In genomic region chr8:57918720-57919640, GRCm38 (mm10) we compare ENCODE assay signal across 13 mouse cellular contexts.
DNase-seq lines count a peak whose midpoint lies in the region; ATAC-seq lines count a peak whose summit lies in the region.
"Had no signal": no experiment of that assay in that cellular context is flagged by ENCODE, and none has a peak within 500 bp of the region (broad histone marks: within the 10 kb centered on the region; RNA-seq: fewer than 3 reads in every experiment).

No protein-coding gene starts in this region.

- no peaks in the 10 kb centered on the region for H3K36me3 ChIP-seq in limb, embryonic 13.5 days
- H3K36me3 ChIP-seq in limb, embryonic 10.5 days: no peaks in the 10 kb centered on the region
- no peaks in the 10 kb centered on the region for H3K36me3 ChIP-seq in embryonic facial prominence, embryonic 10.5 days (replicated peaks)
- no peaks in the 10 kb centered on the region for H3K36me3 ChIP-seq in midbrain, embryonic 10.5 days
- H3K36me3 ChIP-seq in stomach, embryonic 14.5 days (ENCODE audit: control insufficient read depth, insufficient read depth, low read length): no peaks in the 10 kb centered on the region
- no peaks in the 10 kb centered on the region for H3K36me3 ChIP-seq in heart, embryonic 10.5 days
- no peaks in the 10 kb centered on the region for H3K36me3 ChIP-seq in heart, embryonic 12.5 days
- H3K36me3 ChIP-seq: liver, embryonic 15.5 days had no signal

- 50% methylated on average over 9 of the region's 9 CpGs for WGBS in limb, embryonic 13.5 days
- 68% methylated on average over 9 of the region's 9 CpGs for WGBS in limb, embryonic 10.5 days
- 49% methylated on average over 9 of the region's 9 CpGs for WGBS in embryonic facial prominence, embryonic 10.5 days
- WGBS in midbrain, embryonic 10.5 days: 40% methylated on average over 9 of the region's 9 CpGs
- 64% methylated on average over 9 of the region's 9 CpGs for WGBS in stomach, embryonic 14.5 days
- 79% methylated on average over 9 of the region's 9 CpGs for WGBS in heart, embryonic 10.5 days
- 70% methylated on average over 9 of the region's 9 CpGs for WGBS in heart, embryonic 12.5 days

- no peak overlapping the region for H3K4me2 ChIP-seq in limb, embryonic 13.5 days (replicated peaks)
- H3K4me2 ChIP-seq in stomach, embryonic 14.5 days (replicated peaks; ENCODE audit: low read depth, low read length): no peak overlapping the region
- no peak overlapping the region for H3K4me2 ChIP-seq in heart, embryonic 12.5 days
- H3K4me2 ChIP-seq: liver, embryonic 15.5 days had no signal

- no peaks in the 10 kb centered on the region for H3K27me3 ChIP-seq in limb, embryonic 13.5 days
- H3K27me3 ChIP-seq in limb, embryonic 10.5 days (ENCODE audit: low read depth, poor library complexity, severe bottlenecking): no peaks in the 10 kb centered on the region
- H3K27me3 ChIP-seq in embryonic facial prominence, embryonic 10.5 days (replicated peaks; ENCODE audit: low read depth, poor library complexity, severe bottlenecking): no peaks in the 10 kb centered on the region
- peaks cover 58% of the 10 kb centered on the region for H3K27me3 ChIP-seq in midbrain, embryonic 10.5 days (ENCODE audit: low read depth, poor library complexity, severe bottlenecking)
- no peaks in the 10 kb centered on the region for H3K27me3 ChIP-seq in stomach, embryonic 14.5 days (ENCODE audit: control insufficient read depth, insufficient read depth, low read length)
- no peaks in the 10 kb centered on the region for H3K27me3 ChIP-seq in heart, embryonic 10.5 days (ENCODE audit: insufficient read depth, poor library complexity, severe bottlenecking)
- no peaks in the 10 kb centered on the region for H3K27me3 ChIP-seq in heart, embryonic 12.5 days (replicated peaks)
- H3K27me3 ChIP-seq: liver, embryonic 15.5 days had no signal

- peak; percentile 73 for ATAC-seq in limb, embryonic 13.5 days (ENCODE audit: low FRiP score, low read depth)
- ATAC-seq in stomach, embryonic 14.5 days (ENCODE audit: insufficient number of reproducible peaks, insufficient read depth, low FRiP score, low read depth): peak; percentile 65; the same call in 1 of the 2 replicates
- ATAC-seq in heart, embryonic 12.5 days (ENCODE audit: insufficient number of reproducible peaks, low FRiP score): no peak

- H3K27ac ChIP-seq in limb, embryonic 13.5 days: no peak overlapping the region
- no peak overlapping the region for H3K27ac ChIP-seq in limb, embryonic 10.5 days
- H3K27ac ChIP-seq in embryonic facial prominence, embryonic 10.5 days (replicated peaks): no peak overlapping the region
- no peak overlapping the region; the same call in 1 of the 2 replicates for H3K27ac ChIP-seq in midbrain, embryonic 10.5 days (replicated peaks)
- no peak overlapping the region for H3K27ac ChIP-seq in stomach, embryonic 14.5 days (ENCODE audit: low read length)
- no peak overlapping the region for H3K27ac ChIP-seq in heart, embryonic 10.5 days
- H3K27ac ChIP-seq in heart, embryonic 12.5 days (ENCODE audit: poor library complexity, severe bottlenecking): no peak overlapping the region
- H3K27ac ChIP-seq: liver, embryonic 15.5 days had no signal

- H3K9me3 ChIP-seq in limb, embryonic 13.5 days: no peaks in the 10 kb centered on the region
- H3K9me3 ChIP-seq in limb, embryonic 10.5 days (replicated peaks): no peaks in the 10 kb centered on the region
- H3K9me3 ChIP-seq in embryonic facial prominence, embryonic 10.5 days: no peaks in the 10 kb centered on the region
- no peaks in the 10 kb centered on the region for H3K9me3 ChIP-seq in midbrain, embryonic 10.5 days (replicated peaks)
- no peaks in the 10 kb centered on the region for H3K9me3 ChIP-seq in stomach, embryonic 14.5 days (ENCODE audit: control insufficient read depth, low read depth, low read length)
- H3K9me3 ChIP-seq in heart, embryonic 10.5 days: no peaks in the 10 kb centered on the region
- H3K9me3 ChIP-seq in heart, embryonic 12.5 days (replicated peaks): no peaks in the 10 kb centered on the region
- H3K9me3 ChIP-seq: liver, embryonic 15.5 days had no signal

- no peak overlapping the region for H3K4me3 ChIP-seq in limb, embryonic 13.5 days
- H3K4me3 ChIP-seq in limb, embryonic 10.5 days: no peak overlapping the region
- no peak overlapping the region for H3K4me3 ChIP-seq in embryonic facial prominence, embryonic 10.5 days
- no peak overlapping the region for H3K4me3 ChIP-seq in midbrain, embryonic 10.5 days
- no peak overlapping the region for H3K4me3 ChIP-seq in stomach, embryonic 14.5 days (ENCODE audit: low read depth, low read length)
- no peak overlapping the region for H3K4me3 ChIP-seq in heart, embryonic 10.5 days
- H3K4me3 ChIP-seq in heart, embryonic 12.5 days: no peak overlapping the region
- H3K4me3 ChIP-seq: liver, embryonic 15.5 days had no signal

- no peak overlapping the region for H3K9ac ChIP-seq in limb, embryonic 13.5 days
- no peak overlapping the region for H3K9ac ChIP-seq in stomach, embryonic 14.5 days (replicated peaks; ENCODE audit: low read depth, low read length)
- no peak overlapping the region for H3K9ac ChIP-seq in heart, embryonic 12.5 days
- H3K9ac ChIP-seq: liver, embryonic 15.5 days had no signal

- DNase-seq in limb, embryonic 10.5 days (ENCODE audit: low spot score): no peak
- peak; percentile 19 for DNase-seq in embryonic facial prominence, embryonic 10.5 days (ENCODE audit: low spot score)
- DNase-seq in midbrain, embryonic 10.5 days (ENCODE audit: low spot score): peak; percentile 64
- no peak for DNase-seq in heart, embryonic 10.5 days (ENCODE audit: low spot score)
- DNase-seq: adrenal gland, postnatal 36 days; cerebellum, adult 18-20 months; heart, postnatal 14 days; kidney, postnatal 14 days; thymus, postnatal 14 days had no signal

- H3K4me1 ChIP-seq in limb, embryonic 13.5 days: no peaks in the 10 kb centered on the region; the same call in 1 of the 2 replicates
- H3K4me1 ChIP-seq in limb, embryonic 10.5 days: no peaks in the 10 kb centered on the region
- peaks cover 17% of the 10 kb centered on the region for H3K4me1 ChIP-seq in embryonic facial prominence, embryonic 10.5 days
- H3K4me1 ChIP-seq in midbrain, embryonic 10.5 days: peaks cover 56% of the 10 kb centered on the region
- H3K4me1 ChIP-seq in stomach, embryonic 14.5 days (ENCODE audit: control insufficient read depth, insufficient read depth, low read length): no peaks in the 10 kb centered on the region
- no peaks in the 10 kb centered on the region for H3K4me1 ChIP-seq in heart, embryonic 10.5 days
- H3K4me1 ChIP-seq in heart, embryonic 12.5 days (replicated peaks): no peaks in the 10 kb centered on the region
- H3K4me1 ChIP-seq: liver, embryonic 15.5 days had no signal

Comparison
In these comparisons a context has a peak if more than half of its experiments do, and no peak if none do; other contexts are left out.
1. DNase-seq: peak in embryonic facial prominence, embryonic 10.5 days (single experiment) and midbrain, embryonic 10.5 days (single experiment); none in limb, embryonic 10.5 days (single experiment) and heart, embryonic 10.5 days (single experiment).